Mouse (Mus musculus) intestine, embryonic 14.5 days (tissue): ENCODE measurements at regions not wholly inside any gene's neighbourhood (a gene's known extent, or its start where the extent isn't known, plus 50 kb on each side); places are given as distances from the start of the nearest gene placed in this dataset.
A peak's percentile ranks its signal among the peaks of the same experiment; 100 is the strongest.

ENCODE experiments used
- ATAC-seq: fragments of 200-750 bp; cut with Nextera tagmentation; replicated peaks from 2 replicates; pipeline ENCODE4 v1.8.0; 2017; ENCODE audit warnings: low read depth, moderate number of reproducible peaks, moderate TSS enrichment, moderate library complexity; ENCODE audit not compliant: low FRiP score, low TSS enrichment
- DNase-seq: peaks from one replicate; pipeline ENCODE4 v3.0.0-alpha.2; 2018; ENCODE audit warnings: low spot score
- H3K27ac ChIP-seq: fragments of 300-500 bp; sonication (generic); 2 replicates; pipeline ENCODE4 v1.5.1; 2014; ENCODE audit warnings: low read depth, mild to moderate bottlenecking, control low read depth
- H3K27me3 ChIP-seq: fragments of 300-500 bp; sonication (generic); replicated peaks from 2 replicates; pipeline ENCODE4 v1.6.1; 2014; ENCODE audit warnings: low read length, control low read depth; ENCODE audit not compliant: control insufficient read depth, insufficient read depth
- H3K36me3 ChIP-seq: fragments of 300-500 bp; sonication (generic); 2 replicates; pipeline ENCODE4 v1.6.1; 2014; ENCODE audit warnings: low read length, control low read depth; ENCODE audit not compliant: control insufficient read depth, insufficient read depth
- H3K4me1 ChIP-seq: fragments of 300-500 bp; sonication (generic); replicated peaks from 2 replicates; pipeline ENCODE4 v1.6.1; 2014; ENCODE audit warnings: low read length, control low read depth, mixed read lengths; ENCODE audit not compliant: control insufficient read depth, insufficient read depth
- H3K4me2 ChIP-seq: fragments of 300-500 bp; sonication (generic); 2 replicates; pipeline ENCODE4 v1.6.1; 2014; ENCODE audit warnings: low read length
- H3K4me3 ChIP-seq: fragments of 300-500 bp; sonication (generic); 2 replicates; pipeline ENCODE4 v1.5.1; 2014; ENCODE audit warnings: low read depth, low read length, control low read depth, mixed read lengths
- H3K9ac ChIP-seq: fragments of 300-500 bp; sonication (generic); 2 replicates; pipeline ENCODE4 v1.6.1; 2014; ENCODE audit warnings: mild to moderate bottlenecking, low read length
- H3K9me3 ChIP-seq: fragments of 300-500 bp; sonication (generic); 2 replicates; pipeline ENCODE4 v1.6.1; 2016; ENCODE audit warnings: low read length, control low read depth; ENCODE audit not compliant: control insufficient read depth
- WGBS: fragments of 180-500 bp; shearing (Covaris S2); extraction: QIAGEN DNeasy Blood & Tissue Kit; methylation state at CpG from one replicate; pipeline ENCODE4 v1.1.7; 2014; 5-methylcytosine and 5-hydroxymethylcytosine counted together

DNA sequence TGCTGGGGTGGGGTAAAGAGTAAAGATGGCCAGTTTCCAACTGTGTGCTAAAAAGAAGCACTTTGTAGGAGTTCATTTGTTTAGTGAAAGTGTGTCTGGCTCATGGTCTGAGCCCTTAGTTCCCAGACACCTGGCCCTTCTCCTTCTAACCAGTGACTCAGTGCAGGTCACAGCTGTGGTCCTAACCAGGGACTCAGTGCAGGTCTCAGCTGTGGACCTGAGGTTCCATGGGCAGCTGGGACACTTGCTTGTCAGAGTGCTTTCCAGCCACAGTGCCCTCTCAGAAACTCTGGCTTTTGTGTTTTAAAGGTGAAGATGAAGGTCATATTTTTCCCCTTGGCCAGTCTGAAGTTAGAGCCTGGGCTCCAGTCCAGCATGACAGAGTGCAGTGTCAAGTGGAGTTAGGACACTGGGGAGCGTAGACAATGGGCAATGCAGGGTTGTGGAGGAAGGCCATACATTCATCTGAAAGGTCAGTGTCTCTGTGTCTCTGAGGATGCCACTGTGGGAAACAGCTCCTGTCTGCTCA lies 162.5 kb downstream of the Dll1 start:
- no peak overlapping the region for H3K9ac ChIP-seq
- no peak overlapping the region for H3K4me2 ChIP-seq
- H3K27me3 ChIP-seq = no peaks in the 10 kb centered on the region
- no peaks in the 10 kb centered on the region for H3K9me3 ChIP-seq
- WGBS = 89% methylated on average over 1 of the region's 1 CpGs
- no peaks in the 10 kb centered on the region for H3K36me3 ChIP-seq
- no peak overlapping the region for H3K27ac ChIP-seq
- H3K4me1 ChIP-seq = no peaks in the 10 kb centered on the region
- no peak for ATAC-seq
- H3K4me3 ChIP-seq = no peak overlapping the region
- DNase-seq = no peak

DNA sequence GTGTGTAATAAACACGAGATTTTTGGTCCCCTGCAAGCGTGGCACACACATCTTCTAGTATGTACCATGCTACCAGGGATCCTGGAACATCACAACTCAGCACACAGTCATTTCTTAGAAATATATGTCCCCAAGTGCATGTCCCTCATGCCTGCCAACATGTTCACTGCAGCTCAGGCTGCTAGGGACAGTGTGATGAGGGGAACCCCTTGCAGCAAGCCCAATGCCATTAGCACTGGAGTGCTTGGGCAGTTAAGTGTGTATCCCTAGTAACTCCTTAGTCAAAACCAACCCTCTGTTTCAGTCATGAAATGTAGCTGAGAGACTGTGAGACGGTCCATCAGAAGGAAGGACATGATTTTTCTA lies 167.5 kb upstream of the Gm3448 start:
- no peak overlapping the region for H3K27ac ChIP-seq
- H3K4me3 ChIP-seq = no peak overlapping the region
- 43% methylated on average over 3 of the region's 3 CpGs for WGBS
- no peak overlapping the region for H3K9ac ChIP-seq
- no peaks in the 10 kb centered on the region for H3K27me3 ChIP-seq
- peaks cover 11% of the 10 kb centered on the region for H3K4me1 ChIP-seq
- no peaks in the 10 kb centered on the region for H3K9me3 ChIP-seq
- H3K4me2 ChIP-seq = peak overlapping the region; percentile 48; the same call in 1 of the 2 replicates
- ATAC-seq (no peak), DNase-seq (no peak)
- H3K36me3 ChIP-seq = no peaks in the 10 kb centered on the region

DNA sequence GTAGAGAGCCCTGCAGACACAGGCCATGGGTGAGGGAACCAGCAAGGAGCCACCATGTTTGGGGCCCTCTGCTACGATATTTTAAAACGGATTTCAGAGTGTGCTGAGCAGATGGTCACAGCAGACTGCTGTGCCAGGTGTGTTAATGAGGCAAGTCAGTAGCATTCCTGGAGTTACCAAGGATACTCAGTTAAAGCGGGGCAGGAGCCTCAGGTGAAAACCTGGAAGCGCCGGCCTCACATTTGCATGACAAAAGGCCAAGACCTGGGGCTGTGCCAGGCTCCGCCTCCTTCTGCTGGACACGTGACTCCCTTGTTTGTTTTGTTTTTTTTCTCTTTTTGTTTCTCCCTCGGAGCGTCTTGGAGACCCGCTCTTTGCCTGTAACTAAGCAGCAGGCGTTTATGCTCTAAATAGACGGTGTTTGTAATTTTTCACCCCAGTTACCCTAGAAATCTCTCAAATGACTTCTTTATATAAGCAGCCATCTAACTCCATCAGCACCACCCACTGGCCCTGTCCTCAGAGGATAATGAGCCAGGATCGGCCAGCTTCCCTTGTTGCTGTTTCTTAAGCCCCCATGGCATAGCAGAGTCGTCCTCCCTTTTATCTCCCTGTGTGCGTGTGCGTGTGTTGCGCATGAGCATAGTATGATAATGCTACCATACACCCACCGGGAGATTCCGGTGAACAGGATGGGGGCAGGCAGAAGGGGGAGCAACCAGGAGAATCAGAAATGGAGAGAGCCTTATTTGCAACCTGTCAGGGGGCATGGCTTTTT lies 166.9 kb upstream of the Gm3448 start:
- H3K27me3 ChIP-seq = no peaks in the 10 kb centered on the region

DNA sequence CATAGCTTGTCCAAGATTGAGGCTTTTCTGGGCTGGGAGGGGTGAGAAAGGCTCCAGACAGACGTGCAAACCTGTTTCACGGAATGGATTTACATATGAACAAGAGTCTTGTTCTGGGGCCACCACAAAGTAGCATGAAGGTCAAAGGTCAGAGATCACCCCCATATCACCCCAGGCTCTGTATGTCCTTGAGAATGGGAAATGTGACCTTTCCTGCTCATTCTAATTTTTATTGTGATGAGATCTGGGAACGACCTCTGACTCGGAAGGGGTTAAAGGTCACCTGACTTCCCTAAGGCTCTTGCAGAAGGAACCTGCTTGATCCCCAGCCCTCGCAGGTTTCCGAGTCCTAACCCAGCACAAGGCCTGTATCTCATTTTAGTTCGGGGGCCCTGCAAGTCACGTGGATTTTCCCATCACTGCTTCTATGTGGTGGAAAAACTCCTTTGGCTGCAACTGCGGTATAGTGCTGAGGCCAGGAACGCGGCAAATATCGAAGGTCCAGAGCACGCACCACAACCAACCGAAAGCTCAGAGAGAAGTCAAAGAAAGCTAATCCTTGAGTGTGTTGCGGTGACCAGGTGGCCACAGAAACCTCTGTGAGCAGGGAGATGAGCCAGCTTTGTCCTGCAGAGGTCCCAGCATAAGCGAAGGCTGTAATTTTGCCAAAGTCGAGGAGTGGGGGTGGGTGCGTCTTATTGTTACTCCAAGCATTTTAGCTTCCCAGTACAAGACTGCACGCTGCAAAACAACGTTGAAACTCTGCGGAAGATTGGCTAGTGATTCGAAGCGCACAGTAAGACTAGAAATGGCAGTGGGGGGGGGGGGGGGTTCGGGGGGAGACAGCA lies 166.1 kb upstream of the Gm3448 start:
- Histone ChIP-seq H3K9me3 (no peaks in the 10 kb centered on the region), H3K9ac (no peak overlapping the region), H3K36me3 (no peaks in the 10 kb centered on the region), H3K4me3 (no peak overlapping the region), H3K4me2 (peak overlapping the region; percentile 48), H3K27ac (no peak overlapping the region; the same call in 1 of the 2 replicates), H3K4me1 (peaks cover 11% of the 10 kb centered on the region), H3K27me3 (no peaks in the 10 kb centered on the region)
- ATAC-seq (0 out of 2 replicates have a peak, but pooled peaks have one; percentile 36), DNase-seq (no peak)
- 41% methylated on average over 24 of the region's 24 CpGs for WGBS

More for the DNA sequence above, 166.9 kb upstream of the Gm3448 start:
- DNase-seq = peak; percentile 75
- H3K9me3 ChIP-seq = no peaks in the 10 kb centered on the region
- H3K9ac ChIP-seq = no peak overlapping the region
- ATAC-seq = peak; percentile 68; the same call in 1 of the 2 replicates
- H3K4me3 ChIP-seq = peak overlapping the region; percentile 30
- no peak overlapping the region; the same call in 1 of the 2 replicates for H3K27ac ChIP-seq
- peaks cover 11% of the 10 kb centered on the region for H3K4me1 ChIP-seq
- H3K4me2 ChIP-seq = peak overlapping the region; percentile 48
- WGBS = 14% methylated on average over 19 of the region's 19 CpGs
- no peaks in the 10 kb centered on the region for H3K36me3 ChIP-seq

DNA sequence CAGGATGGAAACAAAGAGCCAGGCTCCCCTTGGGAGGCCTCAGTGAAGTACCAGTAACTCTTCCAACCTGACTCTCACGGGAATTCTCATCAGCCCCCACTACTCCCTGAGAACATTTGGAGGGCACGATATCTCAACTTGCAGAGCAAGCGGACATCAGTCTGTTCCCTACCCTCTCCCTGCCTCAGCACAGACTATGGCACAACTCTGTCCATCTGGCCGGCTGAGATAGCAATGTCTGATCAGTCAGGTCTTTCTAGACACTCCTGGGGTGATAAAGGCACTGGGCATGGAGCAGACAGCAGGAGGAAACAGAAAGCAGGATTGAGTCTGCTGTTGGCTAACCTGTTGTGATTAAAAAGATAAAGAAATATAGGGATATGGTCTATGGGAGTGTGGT lies 164.5 kb upstream of the Gm3448 start:
- H3K4me1 ChIP-seq = peaks cover 11% of the 10 kb centered on the region
- 80% methylated on average over 4 of the region's 4 CpGs for WGBS
- no peaks in the 10 kb centered on the region for H3K9me3 ChIP-seq
- H3K36me3 ChIP-seq = no peaks in the 10 kb centered on the region
- no peak overlapping the region for H3K9ac ChIP-seq
- H3K4me3 ChIP-seq = no peak overlapping the region
- no peak overlapping the region for H3K4me2 ChIP-seq
- DNase-seq = no peak
- H3K27me3 ChIP-seq = no peaks in the 10 kb centered on the region
- no peak for ATAC-seq
- H3K27ac ChIP-seq = no peak overlapping the region

DNA sequence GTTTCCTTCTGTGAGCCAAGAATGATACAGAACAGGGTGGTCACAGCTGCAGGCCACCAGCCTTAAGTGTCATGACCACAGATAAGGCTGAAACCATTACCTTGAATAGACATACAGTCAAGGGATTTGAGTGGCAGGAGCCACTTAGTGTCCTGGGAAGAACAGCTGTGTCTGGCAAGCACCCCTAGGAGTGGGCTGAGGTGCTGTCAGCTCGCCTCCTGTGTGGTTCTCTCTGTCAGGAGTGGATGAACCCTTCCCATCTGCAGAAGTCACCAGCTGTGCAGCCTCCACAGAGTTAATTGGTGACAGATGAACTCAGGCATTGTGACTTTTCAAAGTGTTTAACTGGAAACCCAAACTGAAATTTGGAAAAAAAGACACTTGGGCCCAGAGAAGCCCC lies 163.2 kb upstream of the Gm3448 start:
- 44% methylated on average over 1 of the region's 1 CpGs for WGBS
- Histone ChIP-seq H3K27me3 (no peaks in the 10 kb centered on the region), H3K4me2 (no peak overlapping the region), H3K9me3 (no peaks in the 10 kb centered on the region), H3K4me3 (no peak overlapping the region), H3K9ac (no peak overlapping the region), H3K36me3 (no peaks in the 10 kb centered on the region), H3K4me1 (peaks cover 11% of the 10 kb centered on the region), H3K27ac (no peak overlapping the region)
- no peak for DNase-seq
- no peak for ATAC-seq

DNA sequence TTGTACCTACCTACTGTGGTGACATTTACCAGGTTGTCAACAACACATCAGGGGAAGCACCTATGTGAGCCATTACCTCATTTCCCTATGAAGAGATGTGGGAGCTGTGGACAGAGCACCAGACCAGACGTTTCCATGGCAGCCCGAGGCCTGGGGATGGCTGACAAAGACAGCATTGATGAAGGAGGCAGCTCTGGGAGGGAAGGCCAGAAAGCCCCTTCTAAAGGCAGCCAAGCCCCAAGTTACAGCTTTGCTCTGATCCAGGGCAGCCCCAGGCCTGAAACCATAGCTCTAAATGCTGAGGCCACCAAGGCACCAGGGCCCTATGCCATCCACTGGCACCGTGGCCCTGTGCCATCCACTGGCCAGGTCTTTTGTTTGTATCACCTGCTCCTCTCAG lies 157.9 kb upstream of the Gm3448 start:
- DNase-seq (no peak), ATAC-seq (no peak)
- Histone ChIP-seq H3K27ac (no peak overlapping the region), H3K36me3 (no peaks in the 10 kb centered on the region), H3K27me3 (no peaks in the 10 kb centered on the region), H3K9ac (no peak overlapping the region), H3K4me1 (peaks cover 11% of the 10 kb centered on the region; the same call in 1 of the 2 replicates), H3K9me3 (no peaks in the 10 kb centered on the region), H3K4me2 (no peak overlapping the region), H3K4me3 (no peak overlapping the region)
- whole genome bisulfite sequencing = 55% methylated on average over 3 of the region's 3 CpGs

DNA sequence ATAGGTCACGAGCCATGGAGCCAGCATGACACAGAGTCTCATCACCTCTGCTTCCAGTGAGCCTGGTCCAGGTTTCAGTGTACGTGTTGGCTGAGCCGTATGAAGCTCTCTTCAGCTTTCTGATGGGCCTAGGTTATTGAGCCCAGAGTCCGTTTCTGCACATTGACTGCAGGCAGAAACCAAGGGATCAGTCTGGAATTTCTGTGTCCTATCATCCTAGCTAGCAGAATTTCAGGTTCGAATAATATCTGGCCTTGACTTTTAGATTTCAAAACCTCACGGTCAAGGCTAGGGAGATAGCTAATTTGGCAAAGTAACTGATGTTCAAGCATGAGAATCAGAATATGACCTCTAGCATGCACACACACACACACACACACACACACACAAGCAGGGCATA lies 156.0 kb upstream of the Gm3448 start:
- H3K9me3 ChIP-seq = no peaks in the 10 kb centered on the region
- H3K4me3 ChIP-seq = no peak overlapping the region
- DNase-seq (no peak), ATAC-seq (no peak)
- H3K9ac ChIP-seq = no peak overlapping the region
- H3K36me3 ChIP-seq = no peaks in the 10 kb centered on the region
- peaks cover 24% of the 10 kb centered on the region; the same call in 1 of the 2 replicates for H3K4me1 ChIP-seq
- H3K27me3 ChIP-seq = no peaks in the 10 kb centered on the region
- no peak overlapping the region for H3K27ac ChIP-seq
- 85% methylated on average over 6 of the region's 6 CpGs for WGBS
- no peak overlapping the region for H3K4me2 ChIP-seq
